Mouse (Mus musculus) liver, embryonic 16.5 days (tissue): ENCODE data around the gene Sap30. TPM values are rescaled to one million over a fixed set of nuclear protein-coding genes. Genes with fewer than 3 reads are reported as not detected.
"Not testable (repeated sequence)": the region's sequence is repeated elsewhere in the genome, so short reads cannot be mapped to it uniquely, and the experiment has no call there.

Experiments used
- ATAC-seq: fragments of 200-750 bp; cut with Nextera tagmentation; 2 replicates; pipeline ENCODE4 v1.8.0; 2017; ENCODE audit warnings: low read depth, mild to moderate bottlenecking, moderate number of reproducible peaks, moderate library complexity
- H3K27ac ChIP-seq: fragments of 300-500 bp; sonication (generic); 2 replicates; pipeline ENCODE4 v1.5.1; 2014; ENCODE audit warnings: mild to moderate bottlenecking, low read length
- H3K27me3 ChIP-seq: fragments of 300-500 bp; sonication (generic); 2 replicates; pipeline ENCODE4 v1.6.1; 2014; ENCODE audit warnings: low read depth, low read length, mixed read lengths; ENCODE audit not compliant: control insufficient read depth, insufficient read depth
- H3K36me3 ChIP-seq: fragments of 300-500 bp; sonication (generic); 2 replicates; pipeline ENCODE4 v1.6.1; 2014; ENCODE audit warnings: mild to moderate bottlenecking; ENCODE audit not compliant: control insufficient read depth, insufficient read depth
- H3K4me1 ChIP-seq: fragments of 300-500 bp; sonication (generic); 2 replicates; pipeline ENCODE4 v1.6.1; 2014; ENCODE audit warnings: low read depth, low read length, mixed read lengths; ENCODE audit not compliant: control insufficient read depth
- H3K4me2 ChIP-seq: fragments of 300-500 bp; sonication (generic); 2 replicates; pipeline ENCODE4 v1.6.1; 2014; ENCODE audit warnings: low read depth, low read length, mixed read lengths
- H3K4me3 ChIP-seq: fragments of 300-500 bp; sonication (generic); 2 replicates; pipeline ENCODE4 v1.5.1; 2014; ENCODE audit warnings: low read depth, mild to moderate bottlenecking, low read length
- H3K9ac ChIP-seq: fragments of 300-500 bp; sonication (generic); 2 replicates; pipeline ENCODE4 v1.6.1; 2014; ENCODE audit warnings: low read depth, low read length
- H3K9me3 ChIP-seq: fragments of 300-500 bp; sonication (generic); replicated peaks from 2 replicates; pipeline ENCODE4 v1.6.1; 2016; ENCODE audit warnings: low read length; ENCODE audit not compliant: control insufficient read depth
- WGBS: fragments of 180-500 bp; shearing (Covaris S2); extraction: QIAGEN DNeasy Blood & Tissue Kit; methylation state at CpG from one replicate; pipeline ENCODE4 v1.1.7; 2014; ENCODE audit not compliant: insufficient replicate concordance; 5-methylcytosine and 5-hydroxymethylcytosine counted together
- polyA plus RNA-seq: library from polyadenylated mRNA; unstranded; fragments of >200 nt; fragmentation: Nextera tagmentation; extraction: Ambion mirVana; gene quantifications from 2 replicates; pipeline ENCODE4 v1.2.1, GENCODE M21; 2015

The Sap30 gene
- polyA plus RNA-seq, 1 experiment from 2014 or later: 9.6 TPM

- 34% methylated on average over 12 of the region's 12 CpGs for WGBS
Observed at GRCm38 (mm10) chr8:57520186-57520786, 32.6 kb upstream of the Sap30 start.

GRCm38 (mm10) chr8:57517723-57518122 lies 30.1 kb upstream of the Sap30 start:
- no peaks in the 10 kb centered on the region for H3K9me3 ChIP-seq
- peaks cover 15% of the 10 kb centered on the region for H3K4me1 ChIP-seq
- H3K4me3 ChIP-seq: no peak overlapping the region
- ATAC-seq: no peak
- H3K27me3 ChIP-seq: no peaks in the 10 kb centered on the region
- peaks cover 37% of the 10 kb centered on the region for H3K36me3 ChIP-seq
- no peak overlapping the region for H3K9ac ChIP-seq
- WGBS: 84% methylated on average over 3 of the region's 3 CpGs
- no peak overlapping the region for H3K4me2 ChIP-seq
- H3K27ac ChIP-seq: 0 out of 2 replicates have a peak overlapping the region, but pooled peaks have one; percentile 41

More at GRCm38 (mm10) chr8:57520186-57520786, 32.6 kb upstream of the Sap30 start:
- H3K4me1 ChIP-seq: peaks cover 13% of the 10 kb centered on the region
- peak overlapping the region; percentile 77 for H3K27ac ChIP-seq
- H3K9ac ChIP-seq: no peak overlapping the region
- H3K9me3 ChIP-seq: no peaks in the 10 kb centered on the region
- peaks cover 25% of the 10 kb centered on the region for H3K36me3 ChIP-seq
- peak; percentile 68 for ATAC-seq
- no peak overlapping the region for H3K4me3 ChIP-seq
- H3K27me3 ChIP-seq: no peaks in the 10 kb centered on the region
- peak overlapping the region; percentile 32 for H3K4me2 ChIP-seq

GRCm38 (mm10) chr8:57516685-57517084 lies 29.0 kb upstream of the Sap30 start:
- not testable (repeated sequence) for H3K27ac ChIP-seq, H3K27me3 ChIP-seq, H3K4me2 ChIP-seq, H3K4me3 ChIP-seq, H3K9me3 ChIP-seq, H3K9ac ChIP-seq, ATAC-seq
- peaks cover 37% of the 10 kb centered on the region for H3K36me3 ChIP-seq
- peaks cover 15% of the 10 kb centered on the region for H3K4me1 ChIP-seq
- 91% methylated on average over 4 of the region's 5 CpGs for WGBS

GRCm38 (mm10) chr8:57513178-57513661 lies 25.6 kb upstream of the Sap30 start:
- peak overlapping the region; percentile 65 for H3K4me2 ChIP-seq
- H3K36me3 ChIP-seq: peaks cover 37% of the 10 kb centered on the region
- not testable (repeated sequence) for H3K27me3 ChIP-seq, H3K9me3 ChIP-seq, ATAC-seq
- H3K4me1 ChIP-seq: peaks cover 15% of the 10 kb centered on the region
- peak overlapping the region; percentile 100 for H3K27ac ChIP-seq
- H3K4me3 ChIP-seq: peak overlapping the region; percentile 75
- WGBS: 3% methylated on average over 10 of the region's 10 CpGs
- peak overlapping the region; percentile 92 for H3K9ac ChIP-seq

GRCm38 (mm10) chr8:57512141-57513056 lies 24.7 kb upstream of the Sap30 start:
- H3K27ac ChIP-seq: peak overlapping the region; percentile 100
- WGBS: 0% methylated on average over 68 of the region's 96 CpGs
- peak overlapping the region; percentile 75 for H3K4me3 ChIP-seq
- peak overlapping the region; percentile 65 for H3K4me2 ChIP-seq
- H3K4me1 ChIP-seq: peaks cover 17% of the 10 kb centered on the region
- peak; percentile 49 for ATAC-seq
- no peaks in the 10 kb centered on the region for H3K27me3 ChIP-seq
- peaks cover 30% of the 10 kb centered on the region for H3K36me3 ChIP-seq
- peak overlapping the region; percentile 92 for H3K9ac ChIP-seq
- H3K9me3 ChIP-seq: no peaks in the 10 kb centered on the region

GRCm38 (mm10) chr8:57511316-57512118 lies 23.9 kb upstream of the Sap30 start, which contains the start of gene Hmgb2:
Gene Hmgb2 (plus strand): TSS chr8:57511907.
- peak within 1 kb of the TSS; percentile 100 for H3K27ac ChIP-seq
- peak; percentile 98 for ATAC-seq
- H3K36me3 ChIP-seq: peaks cover 21% of the 10 kb centered on the region
- under 1% methylated on average over 63 of the region's 63 CpGs for WGBS
- H3K4me2 ChIP-seq: peak within 1 kb of the TSS; percentile 93
- H3K4me1 ChIP-seq: peaks cover 17% of the 10 kb centered on the region
- H3K4me3 ChIP-seq: peak within 1 kb of the TSS; percentile 75
- no peaks in the 10 kb centered on the region for H3K9me3 ChIP-seq
- H3K27me3 ChIP-seq: no peaks in the 10 kb centered on the region
- peak within 1 kb of the TSS; percentile 96 for H3K9ac ChIP-seq

GRCm38 (mm10) chr8:57510791-57511315 lies 23.2 kb upstream of the Sap30 start:
- Histone ChIP-seq H3K4me2 (peak overlapping the region; percentile 93), H3K27ac (peak overlapping the region; percentile 89), H3K4me3 (peak overlapping the region; percentile 75), H3K4me1 (peaks cover 20% of the 10 kb centered on the region), H3K27me3 (no peaks in the 10 kb centered on the region), H3K9ac (peak overlapping the region; percentile 96), H3K36me3 (peaks cover 15% of the 10 kb centered on the region), H3K9me3 (no peaks in the 10 kb centered on the region)
- ATAC-seq: peak; percentile 2
- 2% methylated on average over 31 of the region's 31 CpGs for WGBS

- H3K27me3 ChIP-seq: no peaks in the 10 kb centered on the region
- no peak overlapping the region for H3K4me2 ChIP-seq
- ATAC-seq: no peak
- H3K9ac ChIP-seq: no peak overlapping the region
- no peaks in the 10 kb centered on the region for H3K9me3 ChIP-seq
- no peak overlapping the region for H3K27ac ChIP-seq
- no peak overlapping the region for H3K4me3 ChIP-seq
- H3K36me3 ChIP-seq: peaks cover 4% of the 10 kb centered on the region
- WGBS: 66% methylated on average over 4 of the region's 4 CpGs
- peaks cover 23% of the 10 kb centered on the region for H3K4me1 ChIP-seq
Observed at GRCm38 (mm10) chr8:57508657-57509056, 21.0 kb upstream of the Sap30 start.
